Mouse (Mus musculus): ENCODE measurements around the gene Dennd5a. TPM values are rescaled to one million over a fixed set of nuclear protein-coding genes. Genes with fewer than 3 reads are reported as not detected.
A peak's percentile ranks its signal among the peaks of the same experiment; 100 is the strongest.
"Not testable (repeated sequence)": the region's sequence is repeated elsewhere in the genome, so short reads cannot be mapped to it uniquely, and the experiment has no call there.

Gene Dennd5a
- polyA plus RNA-seq, 1 experiment from 2014 or later: 36.4 TPM

DNA sequence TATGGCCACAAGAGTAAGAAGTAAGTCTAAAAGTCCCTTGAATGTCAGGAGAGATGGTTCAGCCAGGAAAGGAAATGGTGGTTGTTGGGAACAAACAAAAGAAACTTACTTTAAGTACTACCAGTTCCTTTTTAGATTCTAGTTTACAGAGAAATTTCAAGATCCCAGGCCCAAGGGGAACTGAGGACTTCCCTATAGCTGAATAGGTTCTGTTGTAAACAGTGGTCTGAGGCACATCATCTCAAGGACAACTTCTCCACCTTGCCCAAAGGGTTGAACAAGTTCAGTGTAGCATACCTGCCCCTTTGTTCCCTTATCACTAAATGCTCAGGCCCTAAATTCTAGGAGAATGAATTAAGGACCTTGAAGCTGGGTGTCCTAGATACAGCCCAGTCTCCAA, 41.8 kb upstream of the Dennd5a start:
- TF ChIP-seq CTCF (IDR thresholded peaks at IDR 0.05) (no peak), EP300 (IDR thresholded peaks at IDR 0.05) (no peak)
- Histone ChIP-seq H3K4me2 (replicated peaks; ENCODE audit: low read depth, low read length) (no peak overlapping the region), H3K4me3 (ENCODE audit: low read depth, low read length) (no peak overlapping the region), H3K36me3 (ENCODE audit: insufficient read depth, low read length) (no peaks in the 10 kb centered on the region), H3K9ac (replicated peaks; ENCODE audit: low read depth) (no peak overlapping the region), H3K27me3 (replicated peaks; ENCODE audit: insufficient read depth, low read length) (no peaks in the 10 kb centered on the region), H3K4me1 (ENCODE audit: insufficient read depth, low read depth, low read length) (no peaks in the 10 kb centered on the region), H3K27ac (ENCODE audit: low read length) (no peak overlapping the region), H3K9me3 (ENCODE audit: low read length) (no peaks in the 10 kb centered on the region)
- no peak for DNase-seq (ENCODE audit: low spot score)
- no peak for ATAC-seq

DNA sequence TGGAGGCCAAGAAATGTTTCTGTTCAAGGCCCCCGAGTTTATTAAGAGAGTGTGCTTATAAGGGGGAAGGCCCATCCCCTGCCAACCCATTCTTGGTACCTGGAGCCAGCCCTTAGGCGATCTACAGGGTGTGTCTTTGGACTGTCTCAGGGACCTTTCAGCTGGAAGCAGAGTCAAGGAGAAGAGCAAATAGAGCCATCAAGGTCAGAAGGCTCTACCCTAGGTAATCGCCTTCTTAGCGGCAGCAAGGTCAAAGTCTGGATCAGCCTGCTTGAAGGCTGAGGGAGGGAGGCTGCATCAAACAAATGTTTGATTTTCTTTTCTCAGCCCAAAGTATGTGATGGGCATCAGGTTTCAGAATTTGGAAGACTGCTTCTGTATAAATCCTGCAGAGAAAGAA, 38.1 kb upstream of the Dennd5a start:
- ATAC-seq (no peak), DNase-seq (ENCODE audit: low spot score) (no peak)
- TF ChIP-seq CTCF (IDR thresholded peaks at IDR 0.05): no peak
- TF ChIP-seq EP300 (IDR thresholded peaks at IDR 0.05): no peak
- H3K36me3 ChIP-seq (ENCODE audit: insufficient read depth, low read length): no peaks in the 10 kb centered on the region
- H3K4me3 ChIP-seq (ENCODE audit: low read depth, low read length): no peak overlapping the region
- no peak overlapping the region for H3K9ac ChIP-seq (replicated peaks; ENCODE audit: low read depth)
- no peak overlapping the region for H3K27ac ChIP-seq (ENCODE audit: low read length)
- H3K9me3 ChIP-seq (ENCODE audit: low read length): no peaks in the 10 kb centered on the region
- no peaks in the 10 kb centered on the region for H3K27me3 ChIP-seq (replicated peaks; ENCODE audit: insufficient read depth, low read length)
- WGBS: 73% methylated on average over 4 of the region's 4 CpGs
- no peaks in the 10 kb centered on the region for H3K4me1 ChIP-seq (ENCODE audit: insufficient read depth, low read depth, low read length)
- no peak overlapping the region for H3K4me2 ChIP-seq (replicated peaks; ENCODE audit: low read depth, low read length)

GRCm38 (mm10) chr7:109993157-109993959, 33.1 kb upstream of the Dennd5a start:
- Histone ChIP-seq H3K27ac (ENCODE audit: low read length) (peak overlapping the region; percentile 45; the same call in 1 of the 2 replicates), H3K4me3 (ENCODE audit: low read depth, low read length) (no peak overlapping the region), H3K36me3 (ENCODE audit: insufficient read depth, low read length) (no peaks in the 10 kb centered on the region), H3K9me3 (ENCODE audit: low read length) (no peaks in the 10 kb centered on the region), H3K27me3 (replicated peaks; ENCODE audit: insufficient read depth, low read length) (no peaks in the 10 kb centered on the region), H3K9ac (replicated peaks; ENCODE audit: low read depth) (no peak overlapping the region), H3K4me1 (ENCODE audit: insufficient read depth, low read depth, low read length) (peaks cover 3% of the 10 kb centered on the region; the same call in 1 of the 2 replicates), H3K4me2 (replicated peaks; ENCODE audit: low read depth, low read length) (no peak overlapping the region)
- ATAC-seq (peak; percentile 91), DNase-seq (ENCODE audit: low spot score) (peak; percentile 91)
- 46% methylated on average over 2 of the region's 2 CpGs for WGBS
- TF ChIP-seq EP300 (IDR thresholded peaks at IDR 0.05) (peak; percentile 70), CTCF (IDR thresholded peaks at IDR 0.05) (no peak)

DNA sequence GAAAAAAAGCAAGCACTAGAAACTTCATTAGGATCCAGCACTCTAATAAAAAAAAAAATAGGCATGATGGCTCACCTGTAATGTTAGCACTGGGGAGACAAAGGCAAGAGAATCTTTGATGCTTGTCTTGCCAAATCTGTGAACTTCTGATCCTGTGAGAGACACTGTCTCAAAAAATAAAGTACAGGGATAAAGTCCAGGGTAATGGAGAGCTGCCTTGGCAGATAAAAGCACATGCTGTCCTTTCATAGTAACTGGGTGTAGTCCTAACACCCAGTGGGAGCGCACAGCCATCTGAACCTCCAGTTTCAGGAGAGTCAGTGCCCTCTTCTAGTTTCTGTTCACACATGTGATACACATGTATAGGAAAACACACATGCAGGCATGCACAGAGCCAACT, 31.0 kb upstream of the Dennd5a start:
- Histone ChIP-seq H3K9me3 (ENCODE audit: low read length) (no peaks in the 10 kb centered on the region), H3K4me3 (ENCODE audit: low read depth, low read length) (no peak overlapping the region), H3K36me3 (ENCODE audit: insufficient read depth, low read length) (no peaks in the 10 kb centered on the region), H3K4me2 (replicated peaks; ENCODE audit: low read depth, low read length) (no peak overlapping the region), H3K4me1 (ENCODE audit: insufficient read depth, low read depth, low read length) (peaks cover 3% of the 10 kb centered on the region; the same call in 1 of the 2 replicates), H3K27ac (ENCODE audit: low read length) (no peak overlapping the region), H3K9ac (replicated peaks; ENCODE audit: low read depth) (no peak overlapping the region), H3K27me3 (replicated peaks; ENCODE audit: insufficient read depth, low read length) (no peaks in the 10 kb centered on the region)
- TF ChIP-seq CTCF (IDR thresholded peaks at IDR 0.05): no peak
- no peak for TF ChIP-seq EP300 (IDR thresholded peaks at IDR 0.05)
- ATAC-seq: no peak
- 100% methylated on average over 1 of the region's 1 CpGs for WGBS
- no peak for DNase-seq (ENCODE audit: low spot score)

DNA sequence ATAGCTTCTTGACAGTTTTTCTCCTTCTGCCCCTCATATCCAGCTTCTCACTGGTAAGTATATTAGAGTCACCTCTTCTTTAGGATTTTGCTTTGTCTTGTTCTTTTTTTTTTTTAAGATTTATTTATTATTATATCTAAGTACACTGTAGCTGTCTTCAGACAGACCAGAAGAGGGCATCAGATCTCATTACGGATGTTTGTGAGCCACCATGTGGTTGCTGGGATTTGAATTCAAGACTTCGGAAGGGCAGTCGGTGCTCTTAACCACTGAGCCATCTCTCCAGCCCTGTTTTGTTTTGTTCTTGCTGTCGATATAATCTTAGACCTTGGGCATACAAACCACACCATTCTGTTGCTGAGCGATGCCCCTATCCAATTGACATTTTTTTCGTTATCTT, 26.5 kb upstream of the Dennd5a start, which contains the start of gene Tmem41b:
Gene Tmem41b, minus strand, starts transcription at position 155 of the 400 bp plus-strand sequence.
- H3K9me3 ChIP-seq (ENCODE audit: low read length); ATAC-seq; H3K36me3 ChIP-seq (ENCODE audit: insufficient read depth, low read length); H3K27me3 ChIP-seq (replicated peaks; ENCODE audit: insufficient read depth, low read length); H3K4me1 ChIP-seq (ENCODE audit: insufficient read depth, low read depth, low read length): not testable (repeated sequence)
- Histone ChIP-seq H3K4me3 (ENCODE audit: low read depth, low read length) (peak within 1 kb of the TSS; percentile 44), H3K9ac (replicated peaks; ENCODE audit: low read depth) (peak within 1 kb of the TSS; percentile 43), H3K27ac (ENCODE audit: low read length) (peak within 1 kb of the TSS; percentile 86), H3K4me2 (replicated peaks; ENCODE audit: low read depth, low read length) (peak within 1 kb of the TSS; percentile 61)
- peak; percentile 55 for TF ChIP-seq CTCF (IDR thresholded peaks at IDR 0.05)
- peak; percentile 28 for DNase-seq (ENCODE audit: low spot score)
- 35% methylated on average over 6 of the region's 6 CpGs for WGBS

DNA sequence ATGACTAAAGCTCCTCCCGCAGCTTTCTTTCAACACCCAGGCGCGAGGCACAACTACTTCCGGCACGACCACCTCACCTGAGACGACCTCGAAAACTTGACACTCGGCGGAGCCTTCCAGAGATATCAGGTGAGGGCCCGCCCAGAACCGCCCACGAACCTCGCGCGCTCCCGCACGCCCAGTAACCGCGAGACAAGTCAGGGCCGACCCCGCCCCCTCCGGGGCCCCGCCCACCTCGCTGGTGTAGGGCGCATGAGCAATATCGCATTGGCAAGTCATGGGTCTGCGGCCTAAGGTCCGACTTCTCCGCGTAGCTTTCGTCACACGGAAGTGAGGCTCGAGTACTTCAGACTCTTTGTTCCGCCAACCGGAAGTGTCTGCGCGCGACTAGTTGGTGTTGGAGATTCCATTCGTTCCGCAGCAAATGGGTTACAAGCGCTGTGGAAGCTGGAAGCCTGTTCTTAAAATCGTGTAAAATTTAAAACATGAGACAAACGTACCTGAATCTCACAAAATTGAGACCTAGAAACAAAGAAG, 25.9 kb upstream of the Dennd5a start:
- WGBS: under 1% methylated on average over 43 of the region's 43 CpGs
- Histone ChIP-seq H3K4me3 (ENCODE audit: low read depth, low read length) (peak overlapping the region; percentile 44), H3K27ac (ENCODE audit: low read length) (peak overlapping the region; percentile 86), H3K4me2 (replicated peaks; ENCODE audit: low read depth, low read length) (peak overlapping the region; percentile 61), H3K9me3 (ENCODE audit: low read length) (no peaks in the 10 kb centered on the region), H3K27me3 (replicated peaks; ENCODE audit: insufficient read depth, low read length) (no peaks in the 10 kb centered on the region), H3K36me3 (ENCODE audit: insufficient read depth, low read length) (peaks cover 10% of the 10 kb centered on the region; the same call in 1 of the 2 replicates), H3K9ac (replicated peaks; ENCODE audit: low read depth) (peak overlapping the region; percentile 43), H3K4me1 (ENCODE audit: insufficient read depth, low read depth, low read length) (no peaks in the 10 kb centered on the region)
- ATAC-seq (peak; percentile 99), DNase-seq (ENCODE audit: low spot score) (peak; percentile 99)
- no peak for TF ChIP-seq EP300 (IDR thresholded peaks at IDR 0.05)
- TF ChIP-seq CTCF (IDR thresholded peaks at IDR 0.05): no peak
